Mouse (Mus musculus): ENCODE measurements around the gene Tesmin. TPM values are rescaled to one million over a fixed set of nuclear protein-coding genes. Genes with fewer than 3 reads are reported as not detected.

Tesmin gene
- polyA plus RNA-seq, 1 experiment from 2014 or later: 1.1 TPM

GRCm38 (mm10) chr19:3414268-3414733 is 25.6 kb downstream of the Tesmin start, which contains the start of gene Gal:
TSS of gene Gal (minus strand) at chr19:3414544.
- ATAC-seq (ENCODE audit: insufficient number of reproducible peaks, insufficient read depth, low FRiP score, low read depth): 0 out of 2 replicates have a peak, but pooled peaks have one; percentile 13
- peak within 1 kb of the TSS; percentile 29 to 34 for H3K4me3 ChIP-seq (ENCODE audit: control insufficient read depth in 1 of 2, insufficient read depth in 1 of 2, low read depth in 1 of 2, low read length in 2 of 2)
- H3K9ac ChIP-seq (ENCODE audit: low read length): peak within 1 kb of the TSS; percentile 48
- H3K4me1 ChIP-seq (ENCODE audit: control insufficient read depth in 2 of 2, insufficient read depth in 2 of 2, low read length in 2 of 2): peaks cover 2 to 4% of the 10 kb centered on the region in 2 experiments; a peak in 3 of 4 replicates
- H3K4me2 ChIP-seq (ENCODE audit: low read length): peak within 1 kb of the TSS; percentile 72
- H3K9me3 ChIP-seq (ENCODE audit: control insufficient read depth, low read length): no peaks in the 10 kb centered on the region
- 3% methylated on average over 37 of the region's 37 CpGs for whole genome bisulfite sequencing
- H3K36me3 ChIP-seq (ENCODE audit: control insufficient read depth, insufficient read depth, low read length): no peaks in the 10 kb centered on the region
- peaks cover 46% of the 10 kb centered on the region for H3K27me3 ChIP-seq (ENCODE audit: control insufficient read depth, insufficient read depth, low read length)
- H3K27ac ChIP-seq (replicated peaks in 1 of 2; ENCODE audit: control insufficient read depth in 1 of 2, insufficient read depth in 1 of 2, low read depth in 2 of 2, low read length in 2 of 2): no peak within 1 kb of the TSS

DNA sequence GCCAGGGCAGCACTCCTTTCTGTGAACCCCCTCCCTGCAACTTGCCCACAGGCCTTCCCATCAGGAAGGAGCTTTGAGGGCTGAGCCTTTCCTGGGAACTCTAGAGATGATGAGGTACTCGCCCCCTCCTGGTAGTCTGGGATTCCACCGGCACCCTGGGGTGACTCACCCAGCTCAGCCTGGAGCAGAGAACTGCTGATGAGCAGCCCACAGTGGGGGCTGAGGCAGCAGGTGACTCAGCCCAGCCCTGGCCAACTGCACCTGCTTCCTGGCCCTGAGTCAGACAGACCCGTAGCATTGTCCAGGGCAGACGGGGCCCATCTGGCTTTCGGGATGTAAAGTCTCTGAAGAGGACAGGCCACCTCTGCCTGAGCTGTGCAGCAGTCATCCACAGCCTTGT is 30.6 kb downstream of the Tesmin start:
- Histone ChIP-seq H3K27ac (replicated peaks in 1 of 2; ENCODE audit: control insufficient read depth in 1 of 2, insufficient read depth in 1 of 2, low read depth in 2 of 2, low read length in 2 of 2) (no peak overlapping the region), H3K4me1 (ENCODE audit: control insufficient read depth in 2 of 2, insufficient read depth in 2 of 2, low read length in 2 of 2) (peaks cover 2 to 4% of the 10 kb centered on the region in 2 experiments; a peak in 3 of 4 replicates), H3K9me3 (ENCODE audit: control insufficient read depth, low read length) (no peaks in the 10 kb centered on the region), H3K9ac (ENCODE audit: low read length) (no peak overlapping the region), H3K27me3 (ENCODE audit: control insufficient read depth, insufficient read depth, low read length) (peaks cover 22% of the 10 kb centered on the region), H3K4me2 (ENCODE audit: low read length) (no peak overlapping the region), H3K36me3 (ENCODE audit: control insufficient read depth, insufficient read depth, low read length) (no peaks in the 10 kb centered on the region), H3K4me3 (ENCODE audit: control insufficient read depth in 1 of 2, insufficient read depth in 1 of 2, low read depth in 1 of 2, low read length in 2 of 2) (no peak overlapping the region)
- WGBS: 52% methylated on average over 5 of the region's 5 CpGs
- no peak for ATAC-seq (ENCODE audit: insufficient number of reproducible peaks, insufficient read depth, low FRiP score, low read depth)

DNA sequence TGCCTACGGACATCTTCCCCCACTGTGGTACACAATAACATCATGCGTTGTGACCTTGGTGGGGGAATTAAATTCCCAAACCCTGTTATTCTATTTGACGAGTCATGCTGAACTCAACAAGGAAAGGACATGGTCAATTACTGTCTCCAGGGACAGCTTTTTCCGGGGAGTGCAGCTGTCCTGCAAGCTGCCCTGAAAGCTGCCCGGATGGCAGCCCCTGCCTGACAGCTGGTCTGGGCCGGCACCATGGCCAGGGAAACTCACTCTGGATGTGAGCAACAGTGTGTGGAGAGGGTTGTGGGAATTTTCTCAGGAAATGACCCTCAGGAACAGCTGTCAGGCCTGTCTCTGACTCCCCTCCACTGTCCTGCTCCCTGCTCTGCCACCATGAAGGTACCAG is 33.8 kb downstream of the Tesmin start:
- no peak for ATAC-seq (ENCODE audit: insufficient number of reproducible peaks, insufficient read depth, low FRiP score, low read depth)
- Histone ChIP-seq H3K27me3 (ENCODE audit: control insufficient read depth, insufficient read depth, low read length) (no peaks in the 10 kb centered on the region), H3K36me3 (ENCODE audit: control insufficient read depth, insufficient read depth, low read length) (no peaks in the 10 kb centered on the region), H3K4me1 (ENCODE audit: control insufficient read depth in 2 of 2, insufficient read depth in 2 of 2, low read length in 2 of 2) (no peaks in the 10 kb centered on the region; a peak in 1 of 4 replicates), H3K9ac (ENCODE audit: low read length) (no peak overlapping the region), H3K27ac (replicated peaks in 1 of 2; ENCODE audit: control insufficient read depth in 1 of 2, insufficient read depth in 1 of 2, low read depth in 2 of 2, low read length in 2 of 2) (no peak overlapping the region), H3K9me3 (ENCODE audit: control insufficient read depth, low read length) (no peaks in the 10 kb centered on the region), H3K4me3 (ENCODE audit: control insufficient read depth in 1 of 2, insufficient read depth in 1 of 2, low read depth in 1 of 2, low read length in 2 of 2) (no peak overlapping the region), H3K4me2 (ENCODE audit: low read length) (no peak overlapping the region)
- WGBS: 76% methylated on average over 6 of the region's 6 CpGs

DNA sequence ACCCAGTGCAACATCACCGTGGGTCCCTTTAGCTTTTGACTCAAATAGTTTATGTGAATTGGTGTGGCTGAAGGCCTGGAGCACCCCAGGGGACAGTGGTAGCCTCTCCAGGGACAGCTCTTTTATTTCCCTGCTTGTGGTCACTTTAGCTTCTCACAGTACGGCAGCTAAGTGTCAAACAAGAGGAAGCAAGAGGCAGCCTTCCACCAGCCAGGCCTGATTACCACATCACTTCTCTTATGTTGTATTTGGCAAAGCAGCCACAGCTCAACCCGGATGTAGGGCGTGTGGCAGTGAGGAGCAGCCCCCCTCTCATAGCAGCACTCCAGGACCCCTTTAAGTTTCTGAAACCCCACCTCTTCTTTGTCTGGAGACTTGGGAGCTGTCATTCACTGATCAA is 34.3 kb downstream of the Tesmin start:
- no peaks in the 10 kb centered on the region; a peak in 1 of 4 replicates for H3K4me1 ChIP-seq (ENCODE audit: control insufficient read depth in 2 of 2, insufficient read depth in 2 of 2, low read length in 2 of 2)
- no peak overlapping the region for H3K27ac ChIP-seq (replicated peaks in 1 of 2; ENCODE audit: control insufficient read depth in 1 of 2, insufficient read depth in 1 of 2, low read depth in 2 of 2, low read length in 2 of 2)
- no peaks in the 10 kb centered on the region for H3K9me3 ChIP-seq (ENCODE audit: control insufficient read depth, low read length)
- no peak overlapping the region for H3K9ac ChIP-seq (ENCODE audit: low read length)
- H3K36me3 ChIP-seq (ENCODE audit: control insufficient read depth, insufficient read depth, low read length): no peaks in the 10 kb centered on the region
- ATAC-seq (ENCODE audit: insufficient number of reproducible peaks, insufficient read depth, low FRiP score, low read depth): no peak
- H3K4me3 ChIP-seq (ENCODE audit: control insufficient read depth in 1 of 2, insufficient read depth in 1 of 2, low read depth in 1 of 2, low read length in 2 of 2): no peak overlapping the region
- H3K4me2 ChIP-seq (ENCODE audit: low read length): no peak overlapping the region
- WGBS: 63% methylated on average over 4 of the region's 4 CpGs
- H3K27me3 ChIP-seq (ENCODE audit: control insufficient read depth, insufficient read depth, low read length): no peaks in the 10 kb centered on the region

GRCm38 (mm10) chr19:3424214-3424613 is 35.6 kb downstream of the Tesmin start:
- no peaks in the 10 kb centered on the region; a peak in 1 of 4 replicates for H3K4me1 ChIP-seq (ENCODE audit: control insufficient read depth in 2 of 2, insufficient read depth in 2 of 2, low read length in 2 of 2)
- H3K9ac ChIP-seq (ENCODE audit: low read length): no peak overlapping the region
- H3K9me3 ChIP-seq (ENCODE audit: control insufficient read depth, low read length): no peaks in the 10 kb centered on the region
- no peaks in the 10 kb centered on the region for H3K36me3 ChIP-seq (ENCODE audit: control insufficient read depth, insufficient read depth, low read length)
- no peaks in the 10 kb centered on the region for H3K27me3 ChIP-seq (ENCODE audit: control insufficient read depth, insufficient read depth, low read length)
- WGBS: 70% methylated on average over 2 of the region's 2 CpGs
- H3K4me2 ChIP-seq (ENCODE audit: low read length): no peak overlapping the region
- ATAC-seq (ENCODE audit: insufficient number of reproducible peaks, insufficient read depth, low FRiP score, low read depth): no peak
- no peak overlapping the region for H3K4me3 ChIP-seq (ENCODE audit: control insufficient read depth in 1 of 2, insufficient read depth in 1 of 2, low read depth in 1 of 2, low read length in 2 of 2)
- H3K27ac ChIP-seq (replicated peaks in 1 of 2; ENCODE audit: control insufficient read depth in 1 of 2, insufficient read depth in 1 of 2, low read depth in 2 of 2, low read length in 2 of 2): no peak overlapping the region

- H3K36me3 ChIP-seq (ENCODE audit: control insufficient read depth, insufficient read depth, low read length): no peaks in the 10 kb centered on the region
- ATAC-seq (ENCODE audit: insufficient number of reproducible peaks, insufficient read depth, low FRiP score, low read depth): no peak
- no peaks in the 10 kb centered on the region for H3K4me1 ChIP-seq (ENCODE audit: control insufficient read depth in 2 of 2, insufficient read depth in 2 of 2, low read length in 2 of 2)
- H3K4me2 ChIP-seq (ENCODE audit: low read length): no peak overlapping the region
- no peak overlapping the region for H3K9ac ChIP-seq (ENCODE audit: low read length)
- no peak overlapping the region for H3K27ac ChIP-seq (replicated peaks in 1 of 2; ENCODE audit: control insufficient read depth in 1 of 2, insufficient read depth in 1 of 2, low read depth in 2 of 2, low read length in 2 of 2)
- no peaks in the 10 kb centered on the region for H3K27me3 ChIP-seq (ENCODE audit: control insufficient read depth, insufficient read depth, low read length)
- H3K9me3 ChIP-seq (ENCODE audit: control insufficient read depth, low read length): no peaks in the 10 kb centered on the region
- no peak overlapping the region for H3K4me3 ChIP-seq (ENCODE audit: control insufficient read depth in 1 of 2, insufficient read depth in 1 of 2, low read depth in 1 of 2, low read length in 2 of 2)
- WGBS: 82% methylated on average over 15 of the region's 15 CpGs
Observed at GRCm38 (mm10) chr19:3428057-3428830, 39.6 kb downstream of the Tesmin start.

DNA sequence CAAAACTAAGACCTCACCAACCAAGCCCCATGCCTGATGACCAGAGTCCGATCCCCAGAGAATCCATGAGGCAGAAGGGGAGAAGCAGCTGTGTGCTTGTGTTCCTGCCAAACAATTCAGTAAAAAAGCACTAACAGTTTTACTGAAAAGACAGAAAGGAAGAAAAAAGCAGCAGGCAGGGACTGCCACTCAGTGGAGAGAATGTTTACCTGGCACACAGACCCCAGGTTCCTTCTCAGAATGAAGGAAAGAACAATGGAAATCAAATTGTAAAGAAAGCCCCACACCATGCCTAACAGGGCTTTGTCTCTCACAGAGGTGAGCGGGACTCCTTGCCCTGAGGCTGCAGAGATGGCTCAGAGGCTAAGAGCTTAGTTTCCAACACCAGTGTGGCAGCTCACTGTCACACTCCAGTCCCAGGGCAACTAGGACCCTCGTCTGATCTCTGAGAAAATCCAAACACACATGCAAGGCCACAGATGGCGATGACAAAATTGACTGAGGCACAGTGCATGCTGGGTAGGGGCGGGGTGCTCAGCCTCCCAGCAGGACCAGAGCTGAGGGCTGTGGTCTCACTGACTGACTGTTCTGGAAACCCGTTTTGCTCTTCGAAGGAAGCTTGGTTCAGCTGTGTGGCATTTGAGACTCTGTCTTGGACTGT is 40.6 kb downstream of the Tesmin start:
- H3K4me2 ChIP-seq (ENCODE audit: low read length): no peak overlapping the region
- no peaks in the 10 kb centered on the region for H3K27me3 ChIP-seq (ENCODE audit: control insufficient read depth, insufficient read depth, low read length)
- H3K4me1 ChIP-seq (ENCODE audit: control insufficient read depth in 2 of 2, insufficient read depth in 2 of 2, low read length in 2 of 2): no peaks in the 10 kb centered on the region
- no peak overlapping the region for H3K27ac ChIP-seq (replicated peaks in 1 of 2; ENCODE audit: control insufficient read depth in 1 of 2, insufficient read depth in 1 of 2, low read depth in 2 of 2, low read length in 2 of 2)
- H3K4me3 ChIP-seq (ENCODE audit: control insufficient read depth in 1 of 2, insufficient read depth in 1 of 2, low read depth in 1 of 2, low read length in 2 of 2): no peak overlapping the region
- WGBS: 61% methylated on average over 7 of the region's 7 CpGs
- ATAC-seq (ENCODE audit: insufficient number of reproducible peaks, insufficient read depth, low FRiP score, low read depth): no peak
- no peaks in the 10 kb centered on the region for H3K36me3 ChIP-seq (ENCODE audit: control insufficient read depth, insufficient read depth, low read length)
- no peak overlapping the region for H3K9ac ChIP-seq (ENCODE audit: low read length)
- no peaks in the 10 kb centered on the region for H3K9me3 ChIP-seq (ENCODE audit: control insufficient read depth, low read length)

Measured in heart, embryonic 14.5 days (tissue).